Mouse (Mus musculus) hindbrain, embryonic 15.5 days (tissue): ENCODE measurements around the gene Fermt3. TPM values are rescaled to one million over a fixed set of nuclear protein-coding genes. Genes with fewer than 3 reads are reported as not detected.
"Not testable (repeated sequence)": the region's sequence is repeated elsewhere in the genome, so short reads cannot be mapped to it uniquely, and the experiment has no call there.

ENCODE experiments used
- ATAC-seq: fragments of 200-750 bp; cut with Nextera tagmentation; 2 replicates; pipeline ENCODE4 v1.8.0; 2017; ENCODE audit warnings: low read depth, moderate number of reproducible peaks, moderate TSS enrichment; ENCODE audit not compliant: low FRiP score
- H3K27ac ChIP-seq: fragments of 300-500 bp; sonication (generic); replicated peaks from 2 replicates; pipeline ENCODE4 v1.5.1; 2015; ENCODE audit warnings: mild to moderate bottlenecking, inconsistent platforms
- H3K27me3 ChIP-seq: fragments of 300-500 bp; sonication (generic); 2 replicates; pipeline ENCODE4 v1.6.1; 2015; ENCODE audit warnings: control low read depth, inconsistent platforms
- H3K36me3 ChIP-seq: fragments of 300-500 bp; sonication (generic); 2 replicates; pipeline ENCODE4 v1.6.1; 2015; ENCODE audit warnings: control low read depth, inconsistent platforms
- H3K4me1 ChIP-seq: fragments of 300-500 bp; sonication (generic); replicated peaks from 2 replicates; pipeline ENCODE4 v1.6.1; 2015; ENCODE audit warnings: control low read depth, inconsistent platforms
- H3K4me2 ChIP-seq: fragments of 300-500 bp; sonication (generic); 2 replicates; pipeline ENCODE4 v1.6.1; 2015; ENCODE audit warnings: moderate library complexity, mild to moderate bottlenecking, inconsistent platforms
- H3K4me3 ChIP-seq: fragments of 300-500 bp; sonication (generic); 2 replicates; pipeline ENCODE4 v1.5.1; 2015; ENCODE audit warnings: mild to moderate bottlenecking, inconsistent platforms
- H3K9ac ChIP-seq: fragments of 300-500 bp; sonication (generic); 2 replicates; pipeline ENCODE4 v1.6.1; 2015; ENCODE audit warnings: inconsistent platforms
- H3K9me3 ChIP-seq: fragments of 300-500 bp; sonication (generic); 2 replicates; pipeline ENCODE4 v1.6.1; 2016; ENCODE audit warnings: control low read depth, inconsistent platforms
- WGBS: fragments of 180-500 bp; shearing (Covaris S2); methylation state at CpG from one replicate; pipeline ENCODE4 v1.1.7; 2015; 5-methylcytosine and 5-hydroxymethylcytosine counted together
- polyA plus RNA-seq: library from polyadenylated mRNA; unstranded; fragments of >200 nt; fragmentation: Nextera tagmentation; extraction: Ambion mirVana; gene quantifications from 2 replicates; pipeline ENCODE4 v1.2.1, GENCODE M21; 2015

Fermt3 gene
- polyA plus RNA-seq, 1 experiment from 2014 or later = 4.5 TPM

GRCm38 (mm10) chr19:7056248-7057087 is 37.2 kb upstream of the Fermt3 start, which contains the start of gene Macrod1:
Gene Macrod1 (plus strand): TSS chr19:7056810.
- peaks cover 24% of the 10 kb centered on the region for H3K27me3 ChIP-seq
- H3K27ac ChIP-seq = no peak within 1 kb of the TSS
- peak within 1 kb of the TSS; percentile 54 for H3K9ac ChIP-seq
- no peaks in the 10 kb centered on the region for H3K9me3 ChIP-seq
- peak; percentile 87 for ATAC-seq
- H3K4me2 ChIP-seq = peak within 1 kb of the TSS; percentile 99
- 2% methylated on average over 71 of the region's 72 CpGs for WGBS
- peak within 1 kb of the TSS; percentile 63 for H3K4me3 ChIP-seq
- peaks cover 22% of the 10 kb centered on the region for H3K4me1 ChIP-seq
- H3K36me3 ChIP-seq = no peaks in the 10 kb centered on the region

GRCm38 (mm10) chr19:7055173-7055572 is 35.9 kb upstream of the Fermt3 start:
- no peak overlapping the region for H3K27ac ChIP-seq
- no peaks in the 10 kb centered on the region for H3K36me3 ChIP-seq
- 47% methylated on average over 3 of the region's 3 CpGs for WGBS
- no peak overlapping the region for H3K4me3 ChIP-seq
- H3K9me3 ChIP-seq = no peaks in the 10 kb centered on the region
- ATAC-seq = no peak
- H3K9ac ChIP-seq = no peak overlapping the region
- peaks cover 24% of the 10 kb centered on the region for H3K27me3 ChIP-seq
- no peak overlapping the region for H3K4me2 ChIP-seq
- peaks cover 22% of the 10 kb centered on the region for H3K4me1 ChIP-seq

GRCm38 (mm10) chr19:7054772-7055171 is 35.5 kb upstream of the Fermt3 start:
- H3K4me3 ChIP-seq = no peak overlapping the region
- H3K9ac ChIP-seq = no peak overlapping the region
- H3K27ac ChIP-seq = no peak overlapping the region
- ATAC-seq = no peak
- peaks cover 22% of the 10 kb centered on the region for H3K4me1 ChIP-seq
- no peaks in the 10 kb centered on the region for H3K36me3 ChIP-seq
- peaks cover 24% of the 10 kb centered on the region for H3K27me3 ChIP-seq
- H3K9me3 ChIP-seq = no peaks in the 10 kb centered on the region
- 67% methylated on average over 10 of the region's 10 CpGs for WGBS
- H3K4me2 ChIP-seq = no peak overlapping the region

GRCm38 (mm10) chr19:7053382-7053781 is 34.1 kb upstream of the Fermt3 start:
- H3K4me3 ChIP-seq, ATAC-seq, H3K4me2 ChIP-seq, H3K36me3 ChIP-seq, H3K9ac ChIP-seq, H3K27ac ChIP-seq, H3K9me3 ChIP-seq: not testable (repeated sequence)
- Histone ChIP-seq H3K27me3 (peaks cover 21% of the 10 kb centered on the region), H3K4me1 (peaks cover 22% of the 10 kb centered on the region)
- 73% methylated on average over 4 of the region's 4 CpGs for WGBS

GRCm38 (mm10) chr19:7044706-7045105 is 25.4 kb upstream of the Fermt3 start:
- 39% methylated on average over 4 of the region's 4 CpGs for WGBS
- no peak overlapping the region for H3K4me3 ChIP-seq

GRCm38 (mm10) chr19:7044279-7044678 is 25.0 kb upstream of the Fermt3 start:
- Histone ChIP-seq H3K27ac (no peak overlapping the region), H3K27me3 (no peaks in the 10 kb centered on the region), H3K4me2 (no peak overlapping the region), H3K9me3 (no peaks in the 10 kb centered on the region), H3K9ac (no peak overlapping the region), H3K4me1 (peaks cover 6% of the 10 kb centered on the region), H3K36me3 (no peaks in the 10 kb centered on the region), H3K4me3 (no peak overlapping the region)
- ATAC-seq = no peak
- WGBS = 64% methylated on average over 4 of the region's 4 CpGs

More at GRCm38 (mm10) chr19:7044706-7045105, 25.4 kb upstream of the Fermt3 start:
- peaks cover 6% of the 10 kb centered on the region for H3K4me1 ChIP-seq
- H3K9ac ChIP-seq = no peak overlapping the region
- no peaks in the 10 kb centered on the region for H3K36me3 ChIP-seq
- no peak for ATAC-seq
- no peaks in the 10 kb centered on the region for H3K9me3 ChIP-seq
- H3K27ac ChIP-seq = no peak overlapping the region
- H3K4me2 ChIP-seq = no peak overlapping the region
- H3K27me3 ChIP-seq = no peaks in the 10 kb centered on the region

GRCm38 (mm10) chr19:7041171-7041570 is 21.9 kb upstream of the Fermt3 start:
- Histone ChIP-seq H3K9me3 (no peaks in the 10 kb centered on the region), H3K27ac (peak overlapping the region; percentile 96), H3K4me1 (peaks cover 34% of the 10 kb centered on the region), H3K4me2 (peak overlapping the region; percentile 88), H3K4me3 (no peak overlapping the region), H3K27me3 (no peaks in the 10 kb centered on the region), H3K9ac (no peak overlapping the region), H3K36me3 (no peaks in the 10 kb centered on the region)
- ATAC-seq = no peak
- 83% methylated on average over 2 of the region's 2 CpGs for WGBS

GRCm38 (mm10) chr19:7040637-7041130 is 21.4 kb upstream of the Fermt3 start:
- 24% methylated on average over 13 of the region's 13 CpGs for WGBS
- peaks cover 35% of the 10 kb centered on the region for H3K4me1 ChIP-seq
- H3K27me3 ChIP-seq = no peaks in the 10 kb centered on the region
- ATAC-seq = no peak
- peak overlapping the region; percentile 96 for H3K27ac ChIP-seq
- H3K36me3 ChIP-seq = no peaks in the 10 kb centered on the region
- H3K4me3 ChIP-seq = peak overlapping the region; percentile 52
- peak overlapping the region; percentile 88 for H3K4me2 ChIP-seq
- H3K9ac ChIP-seq = peak overlapping the region; percentile 71
- H3K9me3 ChIP-seq = no peaks in the 10 kb centered on the region

GRCm38 (mm10) chr19:7039841-7040636 is 20.8 kb upstream of the Fermt3 start, which contains the start of gene Stip1:
Gene Stip1 (minus strand): TSS chr19:7039967.
- Histone ChIP-seq H3K4me1 (peaks cover 35% of the 10 kb centered on the region), H3K27ac (peak within 1 kb of the TSS; percentile 96), H3K9ac (peak within 1 kb of the TSS; percentile 89), H3K27me3 (no peaks in the 10 kb centered on the region), H3K36me3 (peaks cover 5% of the 10 kb centered on the region), H3K4me3 (peak within 1 kb of the TSS; percentile 85), H3K9me3 (no peaks in the 10 kb centered on the region), H3K4me2 (peak within 1 kb of the TSS; percentile 88)
- peak; percentile 99 for ATAC-seq
- WGBS = under 1% methylated on average over 48 of the region's 49 CpGs

- Histone ChIP-seq H3K4me1 (peaks cover 35% of the 10 kb centered on the region), H3K36me3 (peaks cover 10% of the 10 kb centered on the region), H3K4me2 (peak overlapping the region; percentile 73), H3K9ac (peak overlapping the region; percentile 89), H3K4me3 (peak overlapping the region; percentile 85), H3K27ac (peak overlapping the region; percentile 92), H3K27me3 (no peaks in the 10 kb centered on the region), H3K9me3 (no peaks in the 10 kb centered on the region)
- no peak; the same call in 1 of the 2 replicates for ATAC-seq
- whole genome bisulfite sequencing = 1% methylated on average over 35 of the region's 35 CpGs
Measured at GRCm38 (mm10) chr19:7039088-7039720, 19.9 kb upstream of the Fermt3 start.

GRCm38 (mm10) chr19:7034006-7034405 is 14.7 kb upstream of the Fermt3 start:
- Histone ChIP-seq H3K4me1 (peaks cover 29% of the 10 kb centered on the region), H3K9ac (no peak overlapping the region), H3K4me2 (no peak overlapping the region), H3K9me3 (no peaks in the 10 kb centered on the region), H3K27me3 (no peaks in the 10 kb centered on the region), H3K4me3 (no peak overlapping the region), H3K36me3 (peaks cover 58% of the 10 kb centered on the region), H3K27ac (no peak overlapping the region)
- ATAC-seq = no peak
- 93% methylated on average over 5 of the region's 5 CpGs for WGBS
